Mouse (Mus musculus): ENCODE data around the gene 4930519G04Rik. TPM values are rescaled to one million over a fixed set of nuclear protein-coding genes. Genes with fewer than 3 reads are reported as not detected.
A peak's percentile ranks its signal among the peaks of the same experiment; 100 is the strongest.

Gene 4930519G04Rik
- polyA plus RNA-seq, 1 experiment from 2014 or later = not detected

DNA sequence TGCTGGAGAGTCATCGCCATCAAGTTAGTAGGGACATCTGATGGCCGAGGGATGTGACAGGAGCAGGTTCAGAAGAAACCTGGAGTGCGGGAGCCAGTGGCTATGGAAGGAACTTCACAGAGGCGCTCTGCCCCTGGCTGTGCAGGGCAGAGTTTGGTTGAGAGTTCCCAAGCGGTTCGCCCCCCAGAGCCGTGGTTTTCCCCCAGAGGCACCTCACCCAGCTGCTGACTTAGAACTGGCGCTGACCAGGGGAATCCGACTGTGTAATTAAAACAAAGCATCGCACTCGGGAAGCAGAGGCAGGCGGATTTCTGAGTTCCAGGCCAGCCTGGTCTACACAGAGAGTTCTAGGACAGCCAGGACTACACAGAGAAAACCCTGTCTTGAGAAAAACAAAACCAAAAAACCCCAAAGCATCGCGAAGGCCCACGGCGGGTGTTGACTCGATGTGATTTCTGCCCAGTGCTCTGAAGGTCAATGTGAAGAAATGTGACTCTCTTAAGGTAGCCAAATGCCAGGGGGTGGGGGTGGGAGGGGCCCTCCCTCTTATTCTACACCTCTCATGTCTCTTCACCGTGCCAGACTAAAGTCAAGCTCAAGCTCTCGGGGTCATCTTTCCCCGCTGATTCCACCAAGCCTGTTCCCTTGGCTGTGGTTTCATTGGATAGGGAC, 1.8 kb upstream of the 4930519G04Rik start:
- Histone ChIP-seq H3K36me3 (replicated peaks; ENCODE audit: control insufficient read depth, insufficient read depth, low read depth, low read length) (no peaks in the 10 kb centered on the region), H3K9me3 (replicated peaks; ENCODE audit: control insufficient read depth, low read length) (no peaks in the 10 kb centered on the region), H3K9ac (replicated peaks; ENCODE audit: low read length) (no peak overlapping the region), H3K4me3 (ENCODE audit: low read depth, low read length) (no peak overlapping the region), H3K4me1 (ENCODE audit: control insufficient read depth, insufficient read depth, low read length) (no peaks in the 10 kb centered on the region), H3K4me2 (ENCODE audit: low read depth, low read length) (no peak overlapping the region), H3K27ac (replicated peaks; ENCODE audit: low read depth, low read length) (no peak overlapping the region), H3K27me3 (ENCODE audit: control insufficient read depth, insufficient read depth, low read length) (no peaks in the 10 kb centered on the region)
- ATAC-seq (replicated peaks; ENCODE audit: insufficient number of reproducible peaks, low FRiP score, low TSS enrichment, low read depth) (no peak), DNase-seq (ENCODE audit: low spot score) (no peak)
- WGBS = 86% methylated on average over 20 of the region's 20 CpGs

DNA sequence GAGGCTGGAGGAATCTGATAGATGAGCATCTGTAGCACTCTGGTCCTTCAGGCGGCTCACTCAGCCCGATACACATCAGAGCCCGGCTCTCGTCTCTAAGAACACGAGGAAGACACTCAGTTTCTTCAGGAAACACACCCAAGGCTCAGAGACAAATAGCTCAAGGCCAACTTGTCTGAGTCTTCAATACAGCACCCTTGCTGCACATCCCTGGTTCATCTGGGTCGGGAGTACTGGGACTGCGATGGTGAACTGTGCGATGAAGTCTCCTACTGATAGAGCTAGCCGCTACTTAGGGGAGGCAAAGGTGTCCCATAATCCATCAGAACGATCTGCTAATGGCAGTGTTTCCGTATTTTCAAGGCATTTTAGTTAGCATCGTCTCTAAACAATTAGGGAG, 5.1 kb downstream of the 4930519G04Rik start, which contains the start of gene Gm9936:
Gene Gm9936 (minus strand): TSS at position 101 of the 400 bp plus-strand sequence.
- Histone ChIP-seq H3K9me3 (replicated peaks; ENCODE audit: control insufficient read depth, low read length) (no peaks in the 10 kb centered on the region), H3K4me2 (ENCODE audit: low read depth, low read length) (peak within 1 kb of the TSS; percentile 45), H3K27ac (replicated peaks; ENCODE audit: low read depth, low read length) (no peak within 1 kb of the TSS), H3K9ac (replicated peaks; ENCODE audit: low read length) (peak within 1 kb of the TSS; percentile 2; the same call in 1 of the 2 replicates), H3K36me3 (replicated peaks; ENCODE audit: control insufficient read depth, insufficient read depth, low read depth, low read length) (no peaks in the 10 kb centered on the region), H3K4me3 (ENCODE audit: low read depth, low read length) (peak within 1 kb of the TSS; percentile 3; the same call in 1 of the 2 replicates), H3K27me3 (ENCODE audit: control insufficient read depth, insufficient read depth, low read length) (no peaks in the 10 kb centered on the region), H3K4me1 (ENCODE audit: control insufficient read depth, insufficient read depth, low read length) (no peaks in the 10 kb centered on the region)
- no peak for DNase-seq (ENCODE audit: low spot score)
- 85% methylated on average over 12 of the region's 12 CpGs for WGBS
- ATAC-seq (replicated peaks; ENCODE audit: insufficient number of reproducible peaks, low FRiP score, low TSS enrichment, low read depth) = no peak

- no peaks in the 10 kb centered on the region for H3K9me3 ChIP-seq (replicated peaks; ENCODE audit: control insufficient read depth, low read length)
- H3K4me3 ChIP-seq (ENCODE audit: low read depth, low read length) = peak overlapping the region; percentile 3; the same call in 1 of the 2 replicates
- DNase-seq (ENCODE audit: low spot score) (peak; percentile 90), ATAC-seq (replicated peaks; ENCODE audit: insufficient number of reproducible peaks, low FRiP score, low TSS enrichment, low read depth) (no peak)
- 5% methylated on average over 18 of the region's 18 CpGs for WGBS
- H3K4me2 ChIP-seq (ENCODE audit: low read depth, low read length) = peak overlapping the region; percentile 45
- no peaks in the 10 kb centered on the region for H3K27me3 ChIP-seq (ENCODE audit: control insufficient read depth, insufficient read depth, low read length)
- H3K4me1 ChIP-seq (ENCODE audit: control insufficient read depth, insufficient read depth, low read length) = no peaks in the 10 kb centered on the region
- H3K9ac ChIP-seq (replicated peaks; ENCODE audit: low read length) = peak overlapping the region; percentile 2; the same call in 1 of the 2 replicates
- H3K36me3 ChIP-seq (replicated peaks; ENCODE audit: control insufficient read depth, insufficient read depth, low read depth, low read length) = no peaks in the 10 kb centered on the region
- H3K27ac ChIP-seq (replicated peaks; ENCODE audit: low read depth, low read length) = no peak overlapping the region
Observed at GRCm38 (mm10) chr5:114859253-114859652, 5.8 kb downstream of the 4930519G04Rik start.

DNA sequence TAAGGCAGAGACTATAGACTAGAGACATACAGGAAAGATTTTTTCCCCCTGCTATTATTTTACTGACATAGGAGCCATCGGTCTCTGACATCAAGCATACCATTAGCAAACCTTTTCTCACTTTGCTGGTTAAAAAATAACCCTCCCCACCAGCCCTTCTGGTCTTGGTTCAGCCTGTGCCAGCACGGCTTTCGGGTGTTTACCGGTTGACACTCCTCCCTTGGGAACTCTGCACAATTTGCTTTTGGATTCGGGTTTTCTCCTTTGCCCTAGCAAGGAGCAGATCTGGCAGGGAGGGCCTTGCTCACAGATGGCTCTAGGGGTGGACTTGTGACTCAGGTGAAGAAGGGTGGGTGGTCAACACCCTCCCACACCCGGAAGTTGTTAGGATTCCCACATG, 8.3 kb downstream of the 4930519G04Rik start:
- Histone ChIP-seq H3K27me3 (ENCODE audit: control insufficient read depth, insufficient read depth, low read length) (no peaks in the 10 kb centered on the region), H3K36me3 (replicated peaks; ENCODE audit: control insufficient read depth, insufficient read depth, low read depth, low read length) (no peaks in the 10 kb centered on the region), H3K27ac (replicated peaks; ENCODE audit: low read depth, low read length) (no peak overlapping the region), H3K9ac (replicated peaks; ENCODE audit: low read length) (no peak overlapping the region), H3K4me3 (ENCODE audit: low read depth, low read length) (no peak overlapping the region), H3K4me1 (ENCODE audit: control insufficient read depth, insufficient read depth, low read length) (no peaks in the 10 kb centered on the region), H3K4me2 (ENCODE audit: low read depth, low read length) (no peak overlapping the region), H3K9me3 (replicated peaks; ENCODE audit: control insufficient read depth, low read length) (no peaks in the 10 kb centered on the region)
- 76% methylated on average over 6 of the region's 6 CpGs for WGBS
- DNase-seq (ENCODE audit: low spot score) = no peak
- no peak for ATAC-seq (replicated peaks; ENCODE audit: insufficient number of reproducible peaks, low FRiP score, low TSS enrichment, low read depth)

- no peaks in the 10 kb centered on the region for H3K4me1 ChIP-seq (ENCODE audit: control insufficient read depth, insufficient read depth, low read length)
- H3K4me3 ChIP-seq (ENCODE audit: low read depth, low read length) = no peak overlapping the region
- H3K9ac ChIP-seq (replicated peaks; ENCODE audit: low read length) = no peak overlapping the region
- no peak overlapping the region for H3K27ac ChIP-seq (replicated peaks; ENCODE audit: low read depth, low read length)
- no peaks in the 10 kb centered on the region for H3K27me3 ChIP-seq (ENCODE audit: control insufficient read depth, insufficient read depth, low read length)
- DNase-seq (ENCODE audit: low spot score) = no peak
- WGBS = 77% methylated on average over 7 of the region's 7 CpGs
- no peak overlapping the region for H3K4me2 ChIP-seq (ENCODE audit: low read depth, low read length)
- H3K36me3 ChIP-seq (replicated peaks; ENCODE audit: control insufficient read depth, insufficient read depth, low read depth, low read length) = no peaks in the 10 kb centered on the region
- peaks cover 9% of the 10 kb centered on the region; the same call in 1 of the 2 replicates for H3K9me3 ChIP-seq (replicated peaks; ENCODE audit: control insufficient read depth, low read length)
- ATAC-seq (replicated peaks; ENCODE audit: insufficient number of reproducible peaks, low FRiP score, low TSS enrichment, low read depth) = no peak
Observed at GRCm38 (mm10) chr5:114864813-114865212, 11.3 kb downstream of the 4930519G04Rik start.

DNA sequence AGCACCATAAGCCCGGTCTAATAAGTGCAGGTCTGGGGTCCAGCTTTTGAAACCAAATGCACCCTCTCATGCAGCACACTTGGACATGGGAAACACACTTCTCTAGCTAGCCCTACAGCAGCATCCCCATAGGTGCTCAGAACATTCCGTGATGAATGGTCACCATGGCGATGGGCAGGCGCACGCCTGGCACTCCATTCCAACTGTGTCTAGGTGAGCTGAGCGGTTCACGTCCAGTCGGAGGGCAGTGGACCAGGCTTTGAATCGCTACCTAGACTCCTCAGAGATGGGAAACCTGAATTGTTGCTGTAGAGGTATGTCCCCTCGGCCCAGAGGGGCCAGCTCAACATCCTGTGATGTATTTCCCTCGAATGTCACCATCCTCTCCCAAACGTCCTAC, 11.8 kb downstream of the 4930519G04Rik start:
- 90% methylated on average over 12 of the region's 12 CpGs for WGBS
- ATAC-seq (replicated peaks; ENCODE audit: insufficient number of reproducible peaks, low FRiP score, low TSS enrichment, low read depth) = no peak
- Histone ChIP-seq H3K36me3 (replicated peaks; ENCODE audit: control insufficient read depth, insufficient read depth, low read depth, low read length) (no peaks in the 10 kb centered on the region), H3K4me3 (ENCODE audit: low read depth, low read length) (no peak overlapping the region), H3K9me3 (replicated peaks; ENCODE audit: control insufficient read depth, low read length) (peaks cover 9% of the 10 kb centered on the region; the same call in 1 of the 2 replicates), H3K27me3 (ENCODE audit: control insufficient read depth, insufficient read depth, low read length) (no peaks in the 10 kb centered on the region), H3K9ac (replicated peaks; ENCODE audit: low read length) (no peak overlapping the region), H3K27ac (replicated peaks; ENCODE audit: low read depth, low read length) (no peak overlapping the region), H3K4me2 (ENCODE audit: low read depth, low read length) (no peak overlapping the region), H3K4me1 (ENCODE audit: control insufficient read depth, insufficient read depth, low read length) (no peaks in the 10 kb centered on the region)
- DNase-seq (ENCODE audit: low spot score) = no peak

DNA sequence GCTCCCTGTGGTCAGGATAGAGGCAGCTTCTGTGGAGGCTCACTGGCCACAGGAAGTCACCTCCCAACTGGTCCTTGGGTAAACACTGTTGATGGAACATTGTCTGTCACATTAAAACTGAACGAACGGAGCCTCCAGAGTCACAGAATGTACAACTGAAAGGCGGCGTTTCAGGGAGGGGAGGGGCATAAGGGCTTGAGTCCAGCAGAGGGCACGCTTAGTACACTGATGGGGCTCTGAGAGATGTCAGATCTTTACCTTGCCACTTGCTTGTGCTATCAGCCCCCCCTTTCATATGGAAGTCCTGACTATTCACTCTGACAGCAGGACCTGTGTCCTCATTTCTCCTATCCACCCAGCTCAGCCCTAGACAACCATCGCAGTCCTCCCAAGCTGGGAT, 22.4 kb downstream of the 4930519G04Rik start:
- H3K27ac ChIP-seq (replicated peaks; ENCODE audit: low read depth, low read length) = peak overlapping the region; percentile 44; the same call in 1 of the 2 replicates
- H3K27me3 ChIP-seq (ENCODE audit: control insufficient read depth, insufficient read depth, low read length) = no peaks in the 10 kb centered on the region
- no peak overlapping the region for H3K9ac ChIP-seq (replicated peaks; ENCODE audit: low read length)
- H3K36me3 ChIP-seq (replicated peaks; ENCODE audit: control insufficient read depth, insufficient read depth, low read depth, low read length) = no peaks in the 10 kb centered on the region
- H3K9me3 ChIP-seq (replicated peaks; ENCODE audit: control insufficient read depth, low read length) = no peaks in the 10 kb centered on the region
- H3K4me3 ChIP-seq (ENCODE audit: low read depth, low read length) = no peak overlapping the region
- WGBS = 54% methylated on average over 6 of the region's 6 CpGs
- H3K4me2 ChIP-seq (ENCODE audit: low read depth, low read length) = no peak overlapping the region
- peak; percentile 17 for DNase-seq (ENCODE audit: low spot score)
- ATAC-seq (replicated peaks; ENCODE audit: insufficient number of reproducible peaks, low FRiP score, low TSS enrichment, low read depth) = 0 out of 2 replicates have a peak, but pooled peaks have one; percentile 18
- H3K4me1 ChIP-seq (ENCODE audit: control insufficient read depth, insufficient read depth, low read length) = peaks cover 5% of the 10 kb centered on the region; the same call in 1 of the 2 replicates

GRCm38 (mm10) chr5:114876331-114876730, 22.9 kb downstream of the 4930519G04Rik start:
- H3K4me1 ChIP-seq (ENCODE audit: control insufficient read depth, insufficient read depth, low read length) = peaks cover 5% of the 10 kb centered on the region; the same call in 1 of the 2 replicates
- WGBS = 25% methylated on average over 6 of the region's 6 CpGs
- H3K9ac ChIP-seq (replicated peaks; ENCODE audit: low read length) = no peak overlapping the region
- ATAC-seq (replicated peaks; ENCODE audit: insufficient number of reproducible peaks, low FRiP score, low TSS enrichment, low read depth) (0 out of 2 replicates have a peak, but pooled peaks have one; percentile 9), DNase-seq (ENCODE audit: low spot score) (peak; percentile 4)
- no peaks in the 10 kb centered on the region for H3K36me3 ChIP-seq (replicated peaks; ENCODE audit: control insufficient read depth, insufficient read depth, low read depth, low read length)
- no peaks in the 10 kb centered on the region for H3K9me3 ChIP-seq (replicated peaks; ENCODE audit: control insufficient read depth, low read length)
- no peak overlapping the region for H3K4me2 ChIP-seq (ENCODE audit: low read depth, low read length)
- no peaks in the 10 kb centered on the region for H3K27me3 ChIP-seq (ENCODE audit: control insufficient read depth, insufficient read depth, low read length)
- H3K4me3 ChIP-seq (ENCODE audit: low read depth, low read length) = no peak overlapping the region
- H3K27ac ChIP-seq (replicated peaks; ENCODE audit: low read depth, low read length) = peak overlapping the region; percentile 44; the same call in 1 of the 2 replicates
